Mouse (Mus musculus) ES-E14 (cell line): Measurements from ENCODE around the gene Slc7a11. TPM values are rescaled to one million over a fixed set of nuclear protein-coding genes. Genes with fewer than 3 reads are reported as not detected.

Experiments
- DNase-seq: peaks from one replicate; pipeline ENCODE4 v3.0.0-alpha.2; 2013; ENCODE audit warnings: low read depth, low spot score
- H3K27ac ChIP-seq: 2 replicates; pipeline ENCODE4 v1.5.1; 2012; ENCODE audit warnings: low read depth, mild to moderate bottlenecking, low read length, moderate library complexity, mixed read lengths; ENCODE audit not compliant: poor library complexity, insufficient read depth, severe bottlenecking
- H3K36me3 ChIP-seq: 2 replicates; pipeline ENCODE4 v1.6.1; 2012; ENCODE audit warnings: mild to moderate bottlenecking, low read length, moderate library complexity, mixed read lengths; ENCODE audit not compliant: control insufficient read depth, poor library complexity, insufficient read depth, severe bottlenecking
- H3K4me1 ChIP-seq, 2 experiments: fragments of 150-350 bp in 1 of 2; sonication (generic) in 1 of 2; 2 replicates each; pipeline ENCODE4 v1.6.1; 2012; ENCODE audit warnings: low read length in 2 of 2, mild to moderate bottlenecking in 1 of 2, mixed read lengths in 1 of 2; ENCODE audit not compliant: control insufficient read depth in 2 of 2, insufficient read depth in 2 of 2, poor library complexity in 1 of 2
- H3K4me3 ChIP-seq, 2 experiments: fragments of 150-350 bp in 1 of 2; sonication (generic) in 1 of 2; 2 replicates each; pipeline ENCODE4 v1.5.1; 2012; ENCODE audit warnings: low read length in 2 of 2, low read depth in 1 of 2, mild to moderate bottlenecking in 1 of 2, mixed read lengths in 1 of 2; ENCODE audit not compliant: insufficient read depth in 1 of 2, poor library complexity in 1 of 2, severe bottlenecking in 1 of 2
- H3K9ac ChIP-seq: 2 replicates; pipeline ENCODE4 v1.6.1; 2012; ENCODE audit warnings: low read depth, mild to moderate bottlenecking, low read length, mixed read lengths; ENCODE audit not compliant: poor library complexity, insufficient read depth, severe bottlenecking
- H3K9me3 ChIP-seq: fragments of 150-350 bp; sonication (generic); 2 replicates; pipeline ENCODE4 v1.6.1; 2012; ENCODE audit warnings: low read depth, mild to moderate bottlenecking, low read length; ENCODE audit not compliant: control insufficient read depth, insufficient read depth
- CHD2 ChIP-seq: IDR thresholded peaks from 2 replicates; pipeline ENCODE4 v1.6.1; 2014; ENCODE audit warnings: mild to moderate bottlenecking, low read depth, low read length, inconsistent platforms
- HCFC1 ChIP-seq: IDR thresholded peaks from 2 replicates; pipeline ENCODE4 v1.6.1; 2012; ENCODE audit warnings: low read length, inconsistent platforms, borderline replicate concordance; ENCODE audit not compliant: insufficient read depth
- MAFK ChIP-seq: IDR thresholded peaks from 2 replicates; pipeline ENCODE4 v1.6.1; 2014; ENCODE audit warnings: mild to moderate bottlenecking, low read depth, low read length, inconsistent platforms; ENCODE audit not compliant: insufficient read depth
- ZC3H11A ChIP-seq: IDR thresholded peaks from 2 replicates; pipeline ENCODE4 v1.6.1; 2012; ENCODE audit warnings: low read depth, mild to moderate bottlenecking, inconsistent platforms, low read length, borderline replicate concordance
- ZNF384 ChIP-seq: IDR thresholded peaks from 2 replicates; pipeline ENCODE4 v1.6.1; 2012; ENCODE audit warnings: low read depth, low read length, inconsistent platforms
- in situ Hi-C, 2 experiments: fragments of 600-800 bp; cut with MboI; formaldehyde crosslinking; loops; one replicate each; pipeline ENCODE4 v1.15.1; 2025; ENCODE audit warnings: low sequenced_read_pairs in 2 of 2, inconsistent platforms in 1 of 2; ENCODE audit not compliant: unreplicated experiment in 2 of 2
- total RNA-seq: library from RNA; depleted of rRNA; stranded (reverse); fragments of 300-350 nt; gene quantifications from 2 replicates; pipeline ENCODE4 v1.2.3, GENCODE M21; 2012

Gene Slc7a11
- total RNA-seq, 1 experiment: 2.1 TPM

- no peak for DNase-seq
- no peaks in the 10 kb centered on the region for H3K36me3 ChIP-seq
- no peak for TF ChIP-seq ZC3H11A
- no peak for TF ChIP-seq MAFK
- no peak overlapping the region for H3K27ac ChIP-seq
- no peak overlapping the region for H3K4me3 ChIP-seq
- H3K4me1 ChIP-seq: no peaks in the 10 kb centered on the region
- H3K9ac ChIP-seq: no peak overlapping the region
- no peaks in the 10 kb centered on the region for H3K9me3 ChIP-seq
- in situ Hi-C loops: no loop called here
These were observed 398.7 kb downstream of the Slc7a11 start for GRCm38 (mm10) chr3:50044666-50045065.

- Histone ChIP-seq H3K4me1 (no peaks in the 10 kb centered on the region), H3K4me3 (no peak overlapping the region), H3K9me3 (no peaks in the 10 kb centered on the region), H3K9ac (no peak overlapping the region), H3K36me3 (no peaks in the 10 kb centered on the region), H3K27ac (no peak overlapping the region)
- no peak for DNase-seq
- in situ Hi-C loops: no loop called here
- TF ChIP-seq MAFK: no peak
- TF ChIP-seq ZC3H11A: no peak
- TF ChIP-seq HCFC1: no peak
- no peak for TF ChIP-seq ZNF384
- no peak for TF ChIP-seq CHD2
These were observed 399.3 kb downstream of the Slc7a11 start for GRCm38 (mm10) chr3:50044160-50044559.

GRCm38 (mm10) chr3:50041141-50041540 lies 402.3 kb downstream of the Slc7a11 start:
- H3K4me1 ChIP-seq: no peaks in the 10 kb centered on the region
- in situ Hi-C loops: no loop called here
- no peak for DNase-seq
- no peak for TF ChIP-seq ZC3H11A
- no peak for TF ChIP-seq MAFK
- TF ChIP-seq ZNF384: no peak
- no peak for TF ChIP-seq HCFC1
- TF ChIP-seq CHD2: no peak
- no peak overlapping the region for H3K4me3 ChIP-seq
- no peak overlapping the region for H3K27ac ChIP-seq
- H3K36me3 ChIP-seq: no peaks in the 10 kb centered on the region
- H3K9ac ChIP-seq: no peak overlapping the region
- H3K9me3 ChIP-seq: no peaks in the 10 kb centered on the region

GRCm38 (mm10) chr3:50035875-50036528 lies 407.4 kb downstream of the Slc7a11 start:
- in situ Hi-C loops: no loop called here
- H3K36me3 ChIP-seq: no peaks in the 10 kb centered on the region
- H3K27ac ChIP-seq: no peak overlapping the region
- H3K4me1 ChIP-seq: no peaks in the 10 kb centered on the region
- H3K9me3 ChIP-seq: no peaks in the 10 kb centered on the region
- no peak overlapping the region for H3K4me3 ChIP-seq
- no peak overlapping the region for H3K9ac ChIP-seq
- TF ChIP-seq CHD2: no peak
- no peak for TF ChIP-seq ZC3H11A
- no peak for TF ChIP-seq HCFC1
- TF ChIP-seq MAFK: no peak
- no peak for DNase-seq

- no peak for DNase-seq
- no peak overlapping the region for H3K4me3 ChIP-seq
- no peak overlapping the region for H3K27ac ChIP-seq
- in situ Hi-C loops: no loop called here
- H3K9ac ChIP-seq: no peak overlapping the region
- TF ChIP-seq ZC3H11A (no peak), CHD2 (no peak), ZNF384 (no peak), HCFC1 (no peak), MAFK (no peak)
- no peaks in the 10 kb centered on the region for H3K9me3 ChIP-seq
- no peaks in the 10 kb centered on the region for H3K36me3 ChIP-seq
- no peaks in the 10 kb centered on the region for H3K4me1 ChIP-seq
These were observed 410.1 kb downstream of the Slc7a11 start for GRCm38 (mm10) chr3:50033325-50033724.
